Mouse (Mus musculus) hindbrain, embryonic 16.5 days (tissue): ENCODE measurements around the gene Capn7. TPM values are rescaled to one million over a fixed set of nuclear protein-coding genes. Genes with fewer than 3 reads are reported as not detected.

ENCODE experiments used
- ATAC-seq: fragments of 200-750 bp; cut with Nextera tagmentation; 2 replicates; pipeline ENCODE4 v1.8.0; 2017; ENCODE audit warnings: moderate TSS enrichment, moderate library complexity
- H3K27ac ChIP-seq: fragments of 300-500 bp; sonication (generic); 2 replicates; pipeline ENCODE4 v1.5.1; 2014; ENCODE audit warnings: low read depth, mild to moderate bottlenecking, control low read depth, low read length, moderate library complexity
- H3K27me3 ChIP-seq: fragments of 300-500 bp; sonication (generic); replicated peaks from 2 replicates; pipeline ENCODE4 v1.6.1; 2014; ENCODE audit warnings: low read length; ENCODE audit not compliant: control insufficient read depth, insufficient read depth
- H3K36me3 ChIP-seq: fragments of 300-500 bp; sonication (generic); 2 replicates; pipeline ENCODE4 v1.6.1; 2014; ENCODE audit warnings: mild to moderate bottlenecking, low read length, moderate library complexity, mixed read lengths; ENCODE audit not compliant: control insufficient read depth, insufficient read depth
- H3K4me1 ChIP-seq: fragments of 300-500 bp; sonication (generic); 2 replicates; pipeline ENCODE4 v1.6.1; 2014; ENCODE audit warnings: low read depth, low read length; ENCODE audit not compliant: control insufficient read depth, insufficient read depth
- H3K4me2 ChIP-seq: fragments of 300-500 bp; sonication (generic); 2 replicates; pipeline ENCODE4 v1.6.1; 2014; ENCODE audit warnings: mild to moderate bottlenecking, low read length, control low read depth, moderate library complexity
- H3K4me3 ChIP-seq: fragments of 300-500 bp; sonication (generic); 2 replicates; pipeline ENCODE4 v1.5.1; 2014; ENCODE audit warnings: mild to moderate bottlenecking, low read length, control low read depth, moderate library complexity
- H3K9ac ChIP-seq: fragments of 300-500 bp; sonication (generic); 2 replicates; pipeline ENCODE4 v1.6.1; 2014; ENCODE audit warnings: low read depth, mild to moderate bottlenecking, control low read depth, low read length, moderate library complexity
- H3K9me3 ChIP-seq: fragments of 300-500 bp; sonication (generic); 2 replicates; pipeline ENCODE4 v1.6.1; 2014; ENCODE audit warnings: mild to moderate bottlenecking, low read length, moderate library complexity; ENCODE audit not compliant: control insufficient read depth
- WGBS: fragments of 180-500 bp; shearing (Covaris S2); extraction: QIAGEN DNeasy Blood & Tissue Kit; methylation state at CpG from one replicate; pipeline ENCODE4 v1.1.7; 2014; 5-methylcytosine and 5-hydroxymethylcytosine counted together
- polyA plus RNA-seq: library from polyadenylated mRNA; unstranded; fragments of >200 nt; fragmentation: Nextera tagmentation; extraction: Ambion mirVana; gene quantifications from 2 replicates; pipeline ENCODE4 v1.2.1, GENCODE M21; 2015

Gene Capn7
- polyA plus RNA-seq, 1 experiment from 2014 or later = 76.5 TPM

GRCm38 (mm10) chr14:31343241-31343640, 6.8 kb downstream of the Capn7 start:
- H3K27me3 ChIP-seq = no peaks in the 10 kb centered on the region
- no peak for ATAC-seq
- peaks cover 7% of the 10 kb centered on the region for H3K4me1 ChIP-seq
- H3K9me3 ChIP-seq = no peaks in the 10 kb centered on the region
- no peak overlapping the region for H3K9ac ChIP-seq
- H3K27ac ChIP-seq = no peak overlapping the region
- H3K4me3 ChIP-seq = no peak overlapping the region
- 85% methylated on average over 8 of the region's 8 CpGs for WGBS
- no peak overlapping the region for H3K4me2 ChIP-seq
- H3K36me3 ChIP-seq = peaks cover 16% of the 10 kb centered on the region

GRCm38 (mm10) chr14:31345367-31345766, 8.9 kb downstream of the Capn7 start:
- Histone ChIP-seq H3K4me1 (no peaks in the 10 kb centered on the region), H3K4me3 (no peak overlapping the region), H3K27ac (no peak overlapping the region), H3K4me2 (no peak overlapping the region), H3K27me3 (no peaks in the 10 kb centered on the region), H3K9ac (no peak overlapping the region), H3K9me3 (no peaks in the 10 kb centered on the region), H3K36me3 (peaks cover 16% of the 10 kb centered on the region)
- WGBS = 98% methylated on average over 1 of the region's 1 CpGs
- ATAC-seq = no peak

GRCm38 (mm10) chr14:31362236-31362635, 25.8 kb downstream of the Capn7 start:
- 94% methylated on average over 2 of the region's 2 CpGs for WGBS
- H3K4me1 ChIP-seq = no peaks in the 10 kb centered on the region
- no peak overlapping the region for H3K27ac ChIP-seq
- peaks cover 35% of the 10 kb centered on the region for H3K36me3 ChIP-seq
- H3K9ac ChIP-seq = no peak overlapping the region
- no peak overlapping the region for H3K4me3 ChIP-seq
- no peak for ATAC-seq
- no peak overlapping the region for H3K4me2 ChIP-seq
- H3K9me3 ChIP-seq = no peaks in the 10 kb centered on the region
- no peaks in the 10 kb centered on the region for H3K27me3 ChIP-seq

GRCm38 (mm10) chr14:31364589-31364988, 28.2 kb downstream of the Capn7 start:
- Histone ChIP-seq H3K27me3 (no peaks in the 10 kb centered on the region), H3K9ac (no peak overlapping the region), H3K4me2 (no peak overlapping the region), H3K4me3 (no peak overlapping the region), H3K36me3 (peaks cover 34% of the 10 kb centered on the region), H3K4me1 (no peaks in the 10 kb centered on the region), H3K27ac (no peak overlapping the region), H3K9me3 (no peaks in the 10 kb centered on the region)
- 97% methylated on average over 4 of the region's 4 CpGs for WGBS
- no peak for ATAC-seq

GRCm38 (mm10) chr14:31365350-31365749, 28.9 kb downstream of the Capn7 start:
- ATAC-seq = no peak

GRCm38 (mm10) chr14:31367951-31368350, 31.5 kb downstream of the Capn7 start:
- Histone ChIP-seq H3K27ac (no peak overlapping the region), H3K4me3 (no peak overlapping the region), H3K27me3 (no peaks in the 10 kb centered on the region), H3K9ac (no peak overlapping the region), H3K4me2 (no peak overlapping the region), H3K36me3 (peaks cover 42% of the 10 kb centered on the region), H3K9me3 (no peaks in the 10 kb centered on the region), H3K4me1 (no peaks in the 10 kb centered on the region)
- ATAC-seq = no peak
- 96% methylated on average over 7 of the region's 7 CpGs for WGBS

More at GRCm38 (mm10) chr14:31365350-31365749, 28.9 kb downstream of the Capn7 start:
- Histone ChIP-seq H3K27me3 (no peaks in the 10 kb centered on the region), H3K4me2 (no peak overlapping the region), H3K4me3 (no peak overlapping the region), H3K27ac (no peak overlapping the region), H3K4me1 (no peaks in the 10 kb centered on the region), H3K9me3 (no peaks in the 10 kb centered on the region), H3K36me3 (peaks cover 36% of the 10 kb centered on the region), H3K9ac (no peak overlapping the region)

- Histone ChIP-seq H3K9ac (no peak overlapping the region), H3K27ac (no peak overlapping the region), H3K4me1 (no peaks in the 10 kb centered on the region), H3K4me2 (no peak overlapping the region), H3K36me3 (peaks cover 44% of the 10 kb centered on the region), H3K27me3 (no peaks in the 10 kb centered on the region), H3K9me3 (no peaks in the 10 kb centered on the region), H3K4me3 (no peak overlapping the region)
- 81% methylated on average over 3 of the region's 3 CpGs for WGBS
- ATAC-seq = no peak
Observed at GRCm38 (mm10) chr14:31369377-31369776, 32.9 kb downstream of the Capn7 start.

GRCm38 (mm10) chr14:31374390-31374789, 38.0 kb downstream of the Capn7 start:
- 89% methylated on average over 6 of the region's 6 CpGs for WGBS
- no peak overlapping the region for H3K9ac ChIP-seq

GRCm38 (mm10) chr14:31376331-31376730, 39.9 kb downstream of the Capn7 start:
- Histone ChIP-seq H3K4me1 (no peaks in the 10 kb centered on the region), H3K36me3 (peaks cover 53% of the 10 kb centered on the region), H3K9ac (no peak overlapping the region), H3K27ac (no peak overlapping the region), H3K4me2 (no peak overlapping the region), H3K9me3 (no peaks in the 10 kb centered on the region), H3K4me3 (no peak overlapping the region), H3K27me3 (no peaks in the 10 kb centered on the region)
- ATAC-seq = no peak
- WGBS = 91% methylated on average over 3 of the region's 3 CpGs

More at GRCm38 (mm10) chr14:31374390-31374789, 38.0 kb downstream of the Capn7 start:
- Histone ChIP-seq H3K4me2 (no peak overlapping the region), H3K4me1 (no peaks in the 10 kb centered on the region), H3K27me3 (no peaks in the 10 kb centered on the region), H3K9me3 (no peaks in the 10 kb centered on the region), H3K4me3 (no peak overlapping the region), H3K36me3 (peaks cover 66% of the 10 kb centered on the region), H3K27ac (no peak overlapping the region)
- ATAC-seq = no peak

- Histone ChIP-seq H3K4me3 (no peak overlapping the region), H3K27ac (no peak overlapping the region), H3K4me1 (peaks cover 9% of the 10 kb centered on the region), H3K4me2 (no peak overlapping the region), H3K9ac (no peak overlapping the region), H3K36me3 (peaks cover 15% of the 10 kb centered on the region), H3K9me3 (no peaks in the 10 kb centered on the region), H3K27me3 (no peaks in the 10 kb centered on the region)
- WGBS = 83% methylated on average over 8 of the region's 8 CpGs
- no peak for ATAC-seq
Observed at GRCm38 (mm10) chr14:31382276-31382675, 45.8 kb downstream of the Capn7 start.
